Mouse (Mus musculus): ENCODE measurements around the gene Actbl2. TPM values are rescaled to one million over a fixed set of nuclear protein-coding genes. Genes with fewer than 3 reads are reported as not detected.
A peak's percentile ranks its signal among the peaks of the same experiment; 100 is the strongest.

The Actbl2 gene
- polyA plus RNA-seq (2015; fragmentation: Nextera tagmentation; extraction: Ambion mirVana), result not detected in 2 replicates

DNA sequence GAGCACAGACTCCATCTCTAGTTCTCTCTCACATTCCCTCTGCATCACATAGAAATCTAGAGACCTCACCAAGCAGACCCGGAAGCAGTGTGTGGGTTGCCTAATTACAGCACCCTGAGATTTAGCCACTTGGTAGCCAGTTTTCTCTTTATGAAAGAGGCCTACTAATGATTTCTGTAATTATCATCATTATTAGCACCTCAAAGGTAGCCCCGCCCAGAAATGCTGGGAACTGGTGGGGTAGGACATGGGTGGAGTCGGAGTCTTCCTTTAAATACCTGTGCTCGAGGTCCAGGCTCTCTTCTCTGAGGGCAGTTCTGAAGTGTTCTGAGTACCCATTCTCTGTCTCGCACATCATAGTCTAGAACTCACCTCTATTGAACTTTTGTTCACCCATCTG is at the start of gene Actbl2:
Actbl2 (plus strand) TSS at position 301 of the 400 bp plus-strand sequence.
- no peak for ATAC-seq
- H3K4me1 ChIP-seq (ENCODE audit: control insufficient read depth, insufficient read depth, low read length), result no peaks in the 10 kb centered on the region
- H3K36me3 ChIP-seq (ENCODE audit: control insufficient read depth, insufficient read depth, low read length), result no peaks in the 10 kb centered on the region
- H3K4me3 ChIP-seq (ENCODE audit: low read length), result no peak within 1 kb of the TSS
- no peak within 1 kb of the TSS for H3K4me2 ChIP-seq (ENCODE audit: low read depth, low read length)
- no peak within 1 kb of the TSS for H3K9ac ChIP-seq (ENCODE audit: low read depth, low read length)
- H3K9me3 ChIP-seq (ENCODE audit: control insufficient read depth, low read length), result no peaks in the 10 kb centered on the region
- H3K27me3 ChIP-seq (replicated peaks; ENCODE audit: control insufficient read depth, insufficient read depth, low read length), result no peaks in the 10 kb centered on the region
- H3K27ac ChIP-seq (ENCODE audit: low read length), result no peak within 1 kb of the TSS
- WGBS, result 90% methylated on average over 5 of the region's 5 CpGs

DNA sequence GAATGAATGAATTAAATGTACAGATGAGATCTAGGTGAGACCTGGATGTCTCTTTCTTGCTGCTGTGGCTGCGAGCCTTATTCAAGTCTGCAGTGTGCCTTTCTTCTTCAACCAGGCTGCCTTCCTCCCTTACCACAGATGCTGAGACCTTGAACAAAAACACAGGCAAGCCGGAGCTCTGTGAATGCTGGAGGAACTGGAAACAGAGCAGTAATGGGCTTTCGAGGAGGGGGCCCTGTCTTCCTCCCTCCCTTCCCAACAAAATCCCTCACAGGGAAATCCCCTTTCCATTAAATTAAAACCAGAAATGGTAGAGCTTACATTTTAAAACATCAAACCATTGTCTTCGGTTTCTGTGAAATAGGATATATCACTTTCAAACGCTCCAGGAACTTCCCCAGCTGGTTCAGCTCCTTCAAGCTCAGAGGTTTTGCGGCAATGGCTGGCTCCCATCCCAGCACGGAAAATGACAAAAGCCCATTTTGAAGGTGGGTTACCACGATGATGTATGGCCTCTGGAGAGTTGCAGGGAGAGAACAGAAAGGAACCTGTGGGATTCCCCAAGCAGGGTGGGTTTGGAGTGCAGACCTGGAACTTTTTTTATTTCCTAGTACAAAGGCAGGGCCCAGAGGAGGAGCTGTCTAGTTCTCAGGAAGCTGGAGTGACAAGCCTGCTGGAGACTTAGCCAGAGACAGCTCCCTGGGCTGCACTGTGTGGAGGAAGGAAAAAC is 44.0 kb upstream of the Actbl2 start:
- Histone ChIP-seq H3K9ac (ENCODE audit: low read depth, low read length) (no peak overlapping the region), H3K4me3 (ENCODE audit: low read length) (no peak overlapping the region), H3K9me3 (ENCODE audit: control insufficient read depth, low read length) (no peaks in the 10 kb centered on the region), H3K4me2 (ENCODE audit: low read depth, low read length) (0 out of 2 replicates have a peak overlapping the region, but pooled peaks have one; percentile 2), H3K4me1 (ENCODE audit: control insufficient read depth, insufficient read depth, low read length) (no peaks in the 10 kb centered on the region), H3K27ac (ENCODE audit: low read length) (peak overlapping the region; percentile 25; the same call in 1 of the 2 replicates), H3K27me3 (replicated peaks; ENCODE audit: control insufficient read depth, insufficient read depth, low read length) (no peaks in the 10 kb centered on the region), H3K36me3 (ENCODE audit: control insufficient read depth, insufficient read depth, low read length) (no peaks in the 10 kb centered on the region)
- peak; percentile 40 for ATAC-seq
- WGBS, result 41% methylated on average over 8 of the region's 8 CpGs

DNA sequence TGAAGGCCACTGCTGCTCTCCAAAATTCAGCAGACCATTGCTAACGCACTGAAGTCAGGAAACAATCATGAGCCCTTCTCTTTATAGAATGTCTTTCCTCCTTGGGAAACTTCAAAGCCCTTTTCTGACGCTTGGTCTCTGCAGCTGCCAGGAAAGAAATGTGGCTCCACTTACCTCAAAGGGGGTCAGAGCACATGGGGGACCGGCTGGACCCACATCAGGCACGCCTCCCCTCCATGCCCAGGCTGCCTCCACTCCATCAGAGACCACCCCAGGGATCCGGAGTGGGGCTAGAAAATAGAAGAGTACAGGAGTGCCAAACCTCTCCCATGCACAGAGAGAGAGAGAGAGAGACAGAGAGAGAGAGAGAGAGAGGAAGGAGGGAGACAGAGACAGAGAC is 26.0 kb upstream of the Actbl2 start:
- Histone ChIP-seq H3K36me3 (ENCODE audit: control insufficient read depth, insufficient read depth, low read length) (no peaks in the 10 kb centered on the region), H3K4me2 (ENCODE audit: low read depth, low read length) (no peak overlapping the region), H3K9me3 (ENCODE audit: control insufficient read depth, low read length) (no peaks in the 10 kb centered on the region), H3K9ac (ENCODE audit: low read depth, low read length) (no peak overlapping the region), H3K4me1 (ENCODE audit: control insufficient read depth, insufficient read depth, low read length) (no peaks in the 10 kb centered on the region), H3K4me3 (ENCODE audit: low read length) (no peak overlapping the region), H3K27me3 (replicated peaks; ENCODE audit: control insufficient read depth, insufficient read depth, low read length) (no peaks in the 10 kb centered on the region), H3K27ac (ENCODE audit: low read length) (no peak overlapping the region)
- no peak for ATAC-seq
- 54% methylated on average over 5 of the region's 5 CpGs for WGBS

DNA sequence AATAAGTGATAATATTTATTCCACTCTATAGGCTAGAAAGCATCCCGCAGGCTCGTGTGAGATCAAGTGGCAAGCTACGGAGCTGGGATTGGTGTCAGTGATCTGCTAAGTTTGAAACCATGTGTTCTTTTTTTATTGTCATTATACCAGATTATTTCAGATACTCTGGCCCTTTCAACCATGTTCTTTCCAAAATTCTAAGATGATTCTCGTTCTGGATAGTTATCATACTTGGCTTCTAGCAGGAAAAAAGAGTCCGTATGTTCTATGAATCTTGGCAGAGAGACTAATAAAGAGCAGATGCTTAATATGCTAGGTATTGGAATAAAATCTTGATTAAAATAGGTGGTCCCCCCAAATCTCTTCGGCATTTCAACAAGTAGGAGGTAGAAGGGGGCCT is 25.3 kb upstream of the Actbl2 start:
- Histone ChIP-seq H3K27me3 (replicated peaks; ENCODE audit: control insufficient read depth, insufficient read depth, low read length) (no peaks in the 10 kb centered on the region), H3K27ac (ENCODE audit: low read length) (no peak overlapping the region), H3K4me3 (ENCODE audit: low read length) (no peak overlapping the region), H3K4me2 (ENCODE audit: low read depth, low read length) (no peak overlapping the region), H3K9me3 (ENCODE audit: control insufficient read depth, low read length) (no peaks in the 10 kb centered on the region), H3K36me3 (ENCODE audit: control insufficient read depth, insufficient read depth, low read length) (no peaks in the 10 kb centered on the region), H3K4me1 (ENCODE audit: control insufficient read depth, insufficient read depth, low read length) (no peaks in the 10 kb centered on the region), H3K9ac (ENCODE audit: low read depth, low read length) (no peak overlapping the region)
- ATAC-seq, result no peak
- 86% methylated on average over 6 of the region's 6 CpGs for WGBS

DNA sequence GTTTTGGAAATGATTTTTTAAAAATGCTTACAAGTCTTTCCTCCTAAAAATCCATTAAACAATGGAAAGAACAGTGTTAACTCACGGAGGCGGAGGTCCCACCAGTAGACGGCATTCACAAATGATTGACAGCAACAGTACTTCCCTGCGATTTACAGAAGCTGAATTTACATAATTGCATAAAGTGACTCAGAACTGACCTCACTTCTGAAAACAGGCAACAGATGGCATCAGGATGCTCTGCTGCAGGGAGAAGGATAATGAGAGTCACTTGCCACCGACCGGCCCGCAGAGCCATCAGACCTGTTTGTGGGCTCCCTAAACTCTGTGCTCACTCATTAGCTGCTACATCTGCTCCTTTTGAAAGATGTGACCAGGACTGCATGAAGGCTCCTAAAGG is 22.4 kb upstream of the Actbl2 start:
- WGBS, result 74% methylated on average over 7 of the region's 7 CpGs
- no peaks in the 10 kb centered on the region for H3K27me3 ChIP-seq (replicated peaks; ENCODE audit: control insufficient read depth, insufficient read depth, low read length)
- H3K4me1 ChIP-seq (ENCODE audit: control insufficient read depth, insufficient read depth, low read length), result no peaks in the 10 kb centered on the region
- H3K9ac ChIP-seq (ENCODE audit: low read depth, low read length), result no peak overlapping the region
- H3K4me3 ChIP-seq (ENCODE audit: low read length), result no peak overlapping the region
- no peak for ATAC-seq
- no peaks in the 10 kb centered on the region for H3K36me3 ChIP-seq (ENCODE audit: control insufficient read depth, insufficient read depth, low read length)
- no peaks in the 10 kb centered on the region for H3K9me3 ChIP-seq (ENCODE audit: control insufficient read depth, low read length)
- H3K4me2 ChIP-seq (ENCODE audit: low read depth, low read length), result no peak overlapping the region
- H3K27ac ChIP-seq (ENCODE audit: low read length), result no peak overlapping the region

DNA sequence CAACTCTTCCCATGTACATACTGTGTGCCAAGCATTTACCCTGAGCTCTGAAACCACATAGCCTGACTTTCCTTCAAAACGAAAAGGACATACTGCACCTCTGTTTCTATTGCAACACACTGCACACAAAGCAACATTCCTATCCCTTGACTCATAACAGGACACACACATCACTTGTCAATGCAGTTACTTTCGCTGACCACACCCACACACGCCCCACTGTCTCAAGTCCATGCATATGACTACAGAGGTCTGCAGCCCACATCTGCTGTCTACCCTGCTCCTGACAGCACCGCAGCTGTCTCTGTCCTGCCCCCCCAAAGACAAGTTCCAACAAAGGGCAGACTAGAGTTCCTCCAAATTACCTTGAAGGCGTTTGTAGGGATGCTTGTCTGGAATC is 21.5 kb upstream of the Actbl2 start:
- no peak overlapping the region for H3K9ac ChIP-seq (ENCODE audit: low read depth, low read length)
- no peaks in the 10 kb centered on the region for H3K9me3 ChIP-seq (ENCODE audit: control insufficient read depth, low read length)
- no peaks in the 10 kb centered on the region for H3K36me3 ChIP-seq (ENCODE audit: control insufficient read depth, insufficient read depth, low read length)
- no peak overlapping the region for H3K4me2 ChIP-seq (ENCODE audit: low read depth, low read length)
- WGBS, result 64% methylated on average over 5 of the region's 5 CpGs
- H3K27me3 ChIP-seq (replicated peaks; ENCODE audit: control insufficient read depth, insufficient read depth, low read length), result no peaks in the 10 kb centered on the region
- H3K4me1 ChIP-seq (ENCODE audit: control insufficient read depth, insufficient read depth, low read length), result no peaks in the 10 kb centered on the region
- peak; percentile 62 for ATAC-seq
- H3K27ac ChIP-seq (ENCODE audit: low read length), result no peak overlapping the region
- H3K4me3 ChIP-seq (ENCODE audit: low read length), result no peak overlapping the region

GRCm38 (mm10) chr13:111234573-111234972 is 20.2 kb upstream of the Actbl2 start:
- Histone ChIP-seq H3K4me3 (ENCODE audit: low read length) (no peak overlapping the region), H3K36me3 (ENCODE audit: control insufficient read depth, insufficient read depth, low read length) (no peaks in the 10 kb centered on the region), H3K27me3 (replicated peaks; ENCODE audit: control insufficient read depth, insufficient read depth, low read length) (no peaks in the 10 kb centered on the region), H3K4me2 (ENCODE audit: low read depth, low read length) (no peak overlapping the region), H3K9me3 (ENCODE audit: control insufficient read depth, low read length) (no peaks in the 10 kb centered on the region), H3K27ac (ENCODE audit: low read length) (no peak overlapping the region), H3K9ac (ENCODE audit: low read depth, low read length) (no peak overlapping the region), H3K4me1 (ENCODE audit: control insufficient read depth, insufficient read depth, low read length) (no peaks in the 10 kb centered on the region)
- 57% methylated on average over 3 of the region's 3 CpGs for WGBS
- no peak for ATAC-seq

DNA sequence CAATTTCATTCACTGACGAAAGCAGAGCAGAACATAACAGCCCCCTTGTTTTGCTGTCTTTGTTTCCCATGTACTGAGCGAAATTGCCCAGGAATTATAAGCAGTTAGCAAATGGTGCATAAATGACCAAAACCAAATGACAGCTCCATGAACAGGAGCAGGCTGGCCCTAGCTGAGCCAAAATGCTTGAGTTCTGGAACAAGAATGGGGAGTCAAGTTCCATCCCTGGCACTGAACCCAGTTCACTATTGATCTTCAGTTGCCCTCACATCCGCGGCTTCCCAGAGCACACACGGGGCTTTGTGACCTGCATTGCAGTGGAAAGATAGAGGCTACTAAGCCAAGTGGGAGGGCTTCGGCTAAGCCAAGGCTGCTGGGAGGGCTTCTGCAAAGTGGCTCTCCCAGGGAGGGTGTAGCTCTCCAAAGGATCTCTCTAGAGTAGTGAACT is 19.1 kb upstream of the Actbl2 start:
- Histone ChIP-seq H3K4me1 (ENCODE audit: control insufficient read depth, insufficient read depth, low read length) (no peaks in the 10 kb centered on the region), H3K4me2 (ENCODE audit: low read depth, low read length) (no peak overlapping the region), H3K4me3 (ENCODE audit: low read length) (no peak overlapping the region), H3K9ac (ENCODE audit: low read depth, low read length) (no peak overlapping the region), H3K9me3 (ENCODE audit: control insufficient read depth, low read length) (peaks cover 4% of the 10 kb centered on the region; the same call in 1 of the 2 replicates), H3K36me3 (ENCODE audit: control insufficient read depth, insufficient read depth, low read length) (no peaks in the 10 kb centered on the region), H3K27me3 (replicated peaks; ENCODE audit: control insufficient read depth, insufficient read depth, low read length) (no peaks in the 10 kb centered on the region), H3K27ac (ENCODE audit: low read length) (no peak overlapping the region)
- no peak; the same call in 1 of the 2 replicates for ATAC-seq
- WGBS, result 61% methylated on average over 6 of the region's 6 CpGs

GRCm38 (mm10) chr13:111236461-111236864 is 18.4 kb upstream of the Actbl2 start:
- 62% methylated on average over 9 of the region's 9 CpGs for WGBS
- no peak overlapping the region for H3K27ac ChIP-seq (ENCODE audit: low read length)
- ATAC-seq, result no peak
- no peaks in the 10 kb centered on the region for H3K36me3 ChIP-seq (ENCODE audit: control insufficient read depth, insufficient read depth, low read length)
- no peaks in the 10 kb centered on the region for H3K27me3 ChIP-seq (replicated peaks; ENCODE audit: control insufficient read depth, insufficient read depth, low read length)
- H3K9ac ChIP-seq (ENCODE audit: low read depth, low read length), result no peak overlapping the region
- no peaks in the 10 kb centered on the region for H3K4me1 ChIP-seq (ENCODE audit: control insufficient read depth, insufficient read depth, low read length)
- no peak overlapping the region for H3K4me2 ChIP-seq (ENCODE audit: low read depth, low read length)
- no peak overlapping the region for H3K4me3 ChIP-seq (ENCODE audit: low read length)
- H3K9me3 ChIP-seq (ENCODE audit: control insufficient read depth, low read length), result peaks cover 4% of the 10 kb centered on the region; the same call in 1 of the 2 replicates

Measured in intestine, embryonic 16.5 days (tissue).